ENCODE assay signal across 10 mouse cellular contexts in genomic region chr10:40152550-40152857, GRCm38 (mm10). TPM values are rescaled to one million over a fixed set of nuclear protein-coding genes. Genes with fewer than 3 reads are reported as not detected.
DNase-seq lines count a peak whose midpoint lies in the region; ATAC-seq and TF ChIP-seq lines count a peak whose summit lies in the region.
"Had no signal": no experiment of that assay in that cellular context is flagged by ENCODE, and none has a peak within 500 bp of the region (broad histone marks: within the 10 kb centered on the region; RNA-seq: fewer than 3 reads in every experiment).

No protein-coding gene starts in this region.

- peak overlapping the region; percentile 50 for H3K4me2 ChIP-seq in liver, embryonic 13.5 days
- peak overlapping the region; percentile 28; the same call in 1 of the 2 replicates for H3K4me2 ChIP-seq in intestine, postnatal 0 days (replicated peaks; ENCODE audit: low read depth)
- no peak overlapping the region for H3K4me2 ChIP-seq in stomach, postnatal 0 days (replicated peaks; ENCODE audit: low read depth)

- peak; percentile 43 to 79 for DNase-seq in adrenal gland, adult (ENCODE audit: inconsistent age in 2 of 2, low spot score in 1 of 2)
- DNase-seq in adrenal gland, postnatal 4 days (ENCODE audit: low spot score in 2 of 2): no peak
- no peak for DNase-seq in liver, embryonic 13.5 days
- no peak for DNase-seq in liver
- DNase-seq in stomach, postnatal 0 days (ENCODE audit: low spot score): no peak
- DNase-seq in cerebellum, adult 2 months: no peak
- DNase-seq in lung, postnatal 36 days: no peak
- DNase-seq: heart, postnatal 4 days; thymus, postnatal 36 days had no signal

- no peak for TF ChIP-seq EP300 in stomach, postnatal 0 days (optimal IDR thresholded peaks at IDR 0.05)

- TF ChIP-seq POLR2A in cerebellum, adult 2 months (IDR thresholded peaks at IDR 0.05; ENCODE audit: borderline replicate concordance, insufficient read depth, low read length): no peak

- ATAC-seq in liver, embryonic 13.5 days (ENCODE audit: low read depth): no peak
- peak; percentile 71 for ATAC-seq in intestine, postnatal 0 days
- peak; percentile 69; the same call in 1 of the 2 replicates for ATAC-seq in stomach, postnatal 0 days (ENCODE audit: low FRiP score, low TSS enrichment)

- 47% methylated on average over 4 of the region's 4 CpGs for WGBS in liver, embryonic 13.5 days (ENCODE audit: insufficient replicate concordance)
- WGBS in intestine, postnatal 0 days: 41% methylated on average over 4 of the region's 4 CpGs
- WGBS in stomach, postnatal 0 days: 58% methylated on average over 4 of the region's 4 CpGs
- 74% methylated on average over 4 of the region's 4 CpGs for whole genome bisulfite sequencing in cerebellum, adult 2 months

- no peaks in the 10 kb centered on the region for H3K27me3 ChIP-seq in liver, embryonic 13.5 days
- no peaks in the 10 kb centered on the region for H3K27me3 ChIP-seq in intestine, postnatal 0 days (replicated peaks; ENCODE audit: control insufficient read depth, insufficient read depth, low read length)
- H3K27me3 ChIP-seq in stomach, postnatal 0 days (ENCODE audit: control insufficient read depth, insufficient read depth, low read length): no peaks in the 10 kb centered on the region
- H3K27me3 ChIP-seq in cerebellum, adult 2 months (ENCODE audit: control insufficient read depth, insufficient read depth, low read length): no peaks in the 10 kb centered on the region

- TF ChIP-seq CTCF in intestine, postnatal 0 days (IDR thresholded peaks at IDR 0.05; ENCODE audit: low read depth): no peak
- TF ChIP-seq CTCF in stomach, postnatal 0 days (IDR thresholded peaks at IDR 0.05; ENCODE audit: low read depth): no peak
- no peak for TF ChIP-seq CTCF in cerebellum, adult 2 months (IDR thresholded peaks at IDR 0.05; ENCODE audit: borderline replicate concordance, insufficient read depth, low read depth, low read length)

- no peaks in the 10 kb centered on the region for H3K36me3 ChIP-seq in liver, embryonic 13.5 days
- H3K36me3 ChIP-seq in intestine, postnatal 0 days (ENCODE audit: control insufficient read depth, insufficient read depth): no peaks in the 10 kb centered on the region
- H3K36me3 ChIP-seq in stomach, postnatal 0 days (ENCODE audit: control insufficient read depth, insufficient read depth, low read length): no peaks in the 10 kb centered on the region

- H3K9ac ChIP-seq in liver, embryonic 13.5 days: no peak overlapping the region
- no peak overlapping the region for H3K9ac ChIP-seq in intestine, postnatal 0 days (ENCODE audit: low read depth, low read length)
- H3K9ac ChIP-seq in stomach, postnatal 0 days (ENCODE audit: low read length): no peak overlapping the region

- peak overlapping the region; percentile 80 for H3K27ac ChIP-seq in liver, embryonic 13.5 days
- H3K27ac ChIP-seq in intestine, postnatal 0 days (ENCODE audit: low read depth, low read length): peak overlapping the region; percentile 84
- no peak overlapping the region for H3K27ac ChIP-seq in stomach, postnatal 0 days (replicated peaks)
- H3K27ac ChIP-seq in cerebellum, adult 2 months (ENCODE audit: insufficient read depth, low read length): no peak overlapping the region

- H3K9me3 ChIP-seq in liver, embryonic 13.5 days (replicated peaks): no peaks in the 10 kb centered on the region
- no peaks in the 10 kb centered on the region for H3K9me3 ChIP-seq in intestine, postnatal 0 days (ENCODE audit: control insufficient read depth)
- no peaks in the 10 kb centered on the region for H3K9me3 ChIP-seq in stomach, postnatal 0 days (ENCODE audit: control insufficient read depth, low read length)

- H3K4me1 ChIP-seq in liver, embryonic 13.5 days (replicated peaks): peaks cover 71% of the 10 kb centered on the region
- H3K4me1 ChIP-seq in intestine, postnatal 0 days (replicated peaks; ENCODE audit: control insufficient read depth, insufficient read depth, low read length): no peaks in the 10 kb centered on the region
- no peaks in the 10 kb centered on the region for H3K4me1 ChIP-seq in stomach, postnatal 0 days (replicated peaks; ENCODE audit: control insufficient read depth, insufficient read depth)
- no peaks in the 10 kb centered on the region; the same call in 1 of the 2 replicates for H3K4me1 ChIP-seq in cerebellum, adult 2 months (ENCODE audit: control insufficient read depth, insufficient read depth, low read length)

- H3K4me3 ChIP-seq in liver, embryonic 13.5 days (replicated peaks): no peak overlapping the region
- no peak overlapping the region for H3K4me3 ChIP-seq in intestine, postnatal 0 days (ENCODE audit: low read depth, low read length)
- no peak overlapping the region for H3K4me3 ChIP-seq in stomach, postnatal 0 days (ENCODE audit: low read depth, low read length)
- no peak overlapping the region for H3K4me3 ChIP-seq in cerebellum, adult 2 months (replicated peaks; ENCODE audit: insufficient read depth, low read depth, low read length)

RNA-seq across cellular contexts. Expression of gene Slc16a10, which starts 10.4 kb away (rescaled TPM):
- total RNA-seq in adrenal gland, postnatal 4 days (2021): 10 to 100 TPM; 17.4 to 19.3 TPM
- 75.1 and 80.8 TPM in 2 replicates for polyA plus RNA-seq in liver, embryonic 13.5 days (2015; fragmentation: Nextera tagmentation; extraction: Ambion mirVana)
- polyA plus RNA-seq in intestine, postnatal 0 days (2015; fragmentation: Nextera tagmentation; extraction: Ambion mirVana): 57.5 and 59.5 TPM in 2 replicates
- polyA plus RNA-seq in stomach, postnatal 0 days (2015; fragmentation: Nextera tagmentation; extraction: Ambion mirVana): 2.5 and 2.6 TPM in 2 replicates
- polyA plus RNA-seq in cerebellum, adult 2 months (2012; rRNA removed): 3.6 and 5.0 TPM in 2 replicates

Comparison
In these comparisons a context has a peak if more than half of its experiments do, and no peak if none do; other contexts are left out.
1. DNase-seq: peak in adrenal gland, adult (2 of 2); none in adrenal gland, postnatal 4 days (0 of 2), liver, embryonic 13.5 days (single experiment), liver (single experiment), stomach, postnatal 0 days (single experiment), cerebellum, adult 2 months (0 of 2) and lung, postnatal 36 days (single experiment).
2. H3K27ac ChIP-seq: peak in liver, embryonic 13.5 days (single experiment) and intestine, postnatal 0 days (single experiment); none in stomach, postnatal 0 days (single experiment) and cerebellum, adult 2 months (single experiment).